Mouse (Mus musculus): ENCODE data around the gene Ptn. TPM values are rescaled to one million over a fixed set of nuclear protein-coding genes. Genes with fewer than 3 reads are reported as not detected.

The Ptn gene
- total and polyA plus RNA-seq, 3 experiments, result not detected

DNA sequence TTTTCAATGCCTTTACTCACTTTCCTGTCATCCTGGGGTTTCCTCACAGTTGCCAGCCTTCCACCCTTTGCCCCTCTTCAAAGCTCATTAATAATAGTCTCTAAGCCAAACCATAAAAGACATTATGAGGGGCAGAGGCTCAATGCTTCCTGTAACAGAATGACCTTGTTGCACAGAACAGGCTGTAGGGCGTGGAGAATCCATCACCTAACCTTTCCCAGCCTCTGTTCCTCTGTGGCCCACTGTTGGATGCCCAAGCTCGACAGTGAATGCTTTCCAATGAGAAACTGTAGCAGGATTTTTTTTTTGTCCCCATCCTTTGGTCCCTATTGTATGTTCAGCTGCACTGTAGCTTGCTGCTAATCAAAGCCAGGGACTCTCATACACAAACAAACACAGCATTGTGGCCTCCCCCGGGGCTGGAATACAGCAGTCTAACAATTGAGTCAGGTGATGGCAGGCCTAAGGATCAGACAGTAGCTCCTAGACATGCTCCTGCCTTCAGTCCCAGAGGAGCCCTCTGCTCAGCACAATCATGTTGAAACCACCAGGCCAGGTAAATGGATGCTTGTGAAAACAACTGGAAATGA, 12.9 kb downstream of the Ptn start:
- TF ChIP-seq UBTF (IDR thresholded peaks at IDR 0.05; ENCODE audit: borderline replicate concordance, insufficient read depth, low read depth, low read length), result no peak
- Histone ChIP-seq H3K27ac (ENCODE audit: control insufficient read depth, low read depth, low read length) (no peak overlapping the region), H3K36me3 (ENCODE audit: control insufficient read depth in 1 of 2, insufficient read depth in 2 of 2, low read length in 2 of 2) (no peaks in the 10 kb centered on the region), H3K27me3 (ENCODE audit: control insufficient read depth in 1 of 2, insufficient read depth in 2 of 2, low read length in 2 of 2) (no peaks in the 10 kb centered on the region), H3K9me3 (replicated peaks; ENCODE audit: insufficient read depth, low read length) (no peaks in the 10 kb centered on the region), H3K4me3 (ENCODE audit: control insufficient read depth in 1 of 2, insufficient read depth in 1 of 2, low read depth in 2 of 2, low read length in 2 of 2) (no peak overlapping the region), H3K79me2 (ENCODE audit: control insufficient read depth, insufficient read depth, low read length, poor library complexity) (no peaks in the 10 kb centered on the region), H3K9ac (ENCODE audit: control insufficient read depth, low read depth, low read length, poor library complexity, severe bottlenecking) (no peak overlapping the region), H3K4me1 (ENCODE audit: control insufficient read depth in 1 of 2, insufficient read depth in 2 of 2, low read length in 2 of 2) (no peaks in the 10 kb centered on the region)
- no peak for DNase-seq (ENCODE audit: low read depth, low spot score)

GRCm38 (mm10) chr6:36794535-36794934, 15.5 kb downstream of the Ptn start:
- Histone ChIP-seq H3K9me3 (replicated peaks; ENCODE audit: insufficient read depth, low read length) (no peaks in the 10 kb centered on the region), H3K79me2 (ENCODE audit: control insufficient read depth, insufficient read depth, low read length, poor library complexity) (no peaks in the 10 kb centered on the region), H3K27ac (ENCODE audit: control insufficient read depth, low read depth, low read length) (no peak overlapping the region), H3K4me1 (ENCODE audit: control insufficient read depth in 1 of 2, insufficient read depth in 2 of 2, low read length in 2 of 2) (no peaks in the 10 kb centered on the region), H3K36me3 (ENCODE audit: control insufficient read depth in 1 of 2, insufficient read depth in 2 of 2, low read length in 2 of 2) (no peaks in the 10 kb centered on the region), H3K9ac (ENCODE audit: control insufficient read depth, low read depth, low read length, poor library complexity, severe bottlenecking) (no peak overlapping the region), H3K27me3 (ENCODE audit: control insufficient read depth in 1 of 2, insufficient read depth in 2 of 2, low read length in 2 of 2) (no peaks in the 10 kb centered on the region), H3K4me3 (ENCODE audit: control insufficient read depth in 1 of 2, insufficient read depth in 1 of 2, low read depth in 2 of 2, low read length in 2 of 2) (no peak overlapping the region)
- TF ChIP-seq USF1 (IDR thresholded peaks at IDR 0.05; ENCODE audit: low read depth, low read length), result no peak
- no peak for TF ChIP-seq KAT2A (conservative IDR thresholded peaks at IDR 0.05; ENCODE audit: low read depth, low read length)
- no peak for TF ChIP-seq ETS1 (IDR thresholded peaks at IDR 0.05; ENCODE audit: low read depth, low read length)
- no peak for TF ChIP-seq USF2 (IDR thresholded peaks at IDR 0.05; ENCODE audit: borderline replicate concordance in 1 of 2, insufficient read depth in 1 of 2, low read depth in 1 of 2, low read length in 2 of 2)
- no peak for TF ChIP-seq MAX (IDR thresholded peaks at IDR 0.05; ENCODE audit: low read length)
- TF ChIP-seq ZKSCAN1 (IDR thresholded peaks at IDR 0.05; ENCODE audit: low read depth, low read length), result no peak
- TF ChIP-seq TBP (IDR thresholded peaks at IDR 0.05; ENCODE audit: low read depth, low read length), result no peak
- no peak for TF ChIP-seq UBTF (IDR thresholded peaks at IDR 0.05; ENCODE audit: borderline replicate concordance, insufficient read depth, low read depth, low read length)
- TF ChIP-seq JUND (IDR thresholded peaks at IDR 0.05; ENCODE audit: low read depth, low read length), result no peak
- TF ChIP-seq MEF2A (IDR thresholded peaks at IDR 0.05; ENCODE audit: extremely low read depth, insufficient replicate concordance, low read depth, low read length, poor library complexity, severe bottlenecking), result no peak
- TF ChIP-seq POLR2AphosphoS2 (IDR thresholded peaks at IDR 0.05; ENCODE audit: low read length), result no peak
- no peak for TF ChIP-seq BHLHE40 (IDR thresholded peaks at IDR 0.05; ENCODE audit: borderline replicate concordance, low read depth, low read length)
- TF ChIP-seq ELF1 (IDR thresholded peaks at IDR 0.05; ENCODE audit: low read depth, low read length), result no peak
- no peak for TF ChIP-seq TCF12 (IDR thresholded peaks at IDR 0.05; ENCODE audit: low read depth, low read length)
- TF ChIP-seq CHD1 (IDR thresholded peaks at IDR 0.05; ENCODE audit: low read depth, low read length), result no peak
- TF ChIP-seq E2F4 (IDR thresholded peaks at IDR 0.05; ENCODE audit: borderline replicate concordance, low read depth, low read length), result no peak
- DNase-seq (ENCODE audit: low read depth, low spot score), result no peak

All from MEL (cell line).